Mouse (Mus musculus): ENCODE measurements around the gene Plet1. TPM values are rescaled to one million over a fixed set of nuclear protein-coding genes. Genes with fewer than 3 reads are reported as not detected.
A peak's percentile ranks its signal among the peaks of the same experiment; 100 is the strongest.

The Plet1 gene
- polyA plus RNA-seq, 2 experiments from 2014 or later, result 0.20 TPM; not detected in 1

- ATAC-seq, result no peak
These were observed 1.8 kb downstream of the Plet1 start for GRCm38 (mm10) chr9:50496151-50496505.

DNA sequence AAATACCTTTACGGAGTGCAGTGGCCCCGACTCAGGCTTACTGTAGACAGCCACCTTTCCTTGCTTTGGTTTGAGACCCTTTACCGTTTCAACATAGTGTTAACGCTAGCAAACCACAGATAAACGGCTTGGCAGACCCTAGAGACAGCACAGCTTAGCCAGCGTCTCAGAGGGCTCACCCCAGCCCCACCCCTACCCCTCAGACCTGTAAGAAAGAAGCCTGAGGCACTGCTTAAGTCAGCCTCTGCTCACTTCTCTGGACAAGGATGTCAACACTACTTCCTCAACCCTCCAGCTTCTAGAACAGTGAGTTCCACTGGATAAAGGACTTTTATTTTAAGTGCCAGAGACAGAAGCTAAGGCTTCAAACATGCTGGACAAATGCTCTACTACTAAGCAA, 2.2 kb downstream of the Plet1 start:
- ATAC-seq, result no peak

DNA sequence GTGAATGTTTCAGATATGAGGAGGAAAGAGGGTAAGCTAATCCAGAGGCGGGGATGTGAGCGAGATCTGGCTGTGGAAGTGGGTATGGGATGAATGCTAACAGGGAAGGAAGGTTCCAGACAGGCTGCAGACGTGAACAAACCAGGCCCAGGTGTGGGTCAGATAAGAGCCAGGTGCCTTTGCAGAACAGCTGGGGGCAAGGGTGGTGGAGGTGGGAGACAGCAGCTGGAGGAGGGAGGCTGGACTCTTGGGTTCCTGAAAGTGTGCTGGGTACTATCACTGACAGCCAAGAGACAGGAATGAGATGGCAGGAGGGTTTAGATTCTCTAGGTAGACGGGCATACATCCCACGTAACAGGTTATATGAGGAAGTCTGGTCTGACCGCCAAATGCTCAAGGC, 2.8 kb downstream of the Plet1 start:
- no peak for ATAC-seq

DNA sequence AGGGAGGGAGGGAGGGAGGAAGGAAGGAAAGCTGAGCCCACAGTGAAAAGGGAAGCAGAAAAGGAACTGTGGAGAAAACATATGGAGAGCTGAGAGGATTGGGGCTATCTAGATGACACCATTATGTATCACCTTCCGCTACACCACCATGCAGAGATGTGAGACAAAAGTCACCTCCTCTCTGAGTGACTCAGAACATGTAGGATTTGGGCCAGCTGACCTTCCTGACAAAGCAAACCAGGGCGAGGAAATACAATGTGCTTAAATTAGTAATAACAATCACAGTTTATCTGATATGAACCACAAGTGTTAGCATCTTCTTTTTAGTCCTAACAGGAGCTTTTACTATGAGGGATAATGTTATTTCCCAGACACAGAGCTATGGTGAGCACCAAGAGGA, 3.2 kb downstream of the Plet1 start:
- no peak for ATAC-seq

GRCm38 (mm10) chr9:50498815-50499214, 4.5 kb downstream of the Plet1 start:
- ATAC-seq, result no peak

GRCm38 (mm10) chr9:50499781-50500180, 5.5 kb downstream of the Plet1 start:
- ATAC-seq, result no peak

DNA sequence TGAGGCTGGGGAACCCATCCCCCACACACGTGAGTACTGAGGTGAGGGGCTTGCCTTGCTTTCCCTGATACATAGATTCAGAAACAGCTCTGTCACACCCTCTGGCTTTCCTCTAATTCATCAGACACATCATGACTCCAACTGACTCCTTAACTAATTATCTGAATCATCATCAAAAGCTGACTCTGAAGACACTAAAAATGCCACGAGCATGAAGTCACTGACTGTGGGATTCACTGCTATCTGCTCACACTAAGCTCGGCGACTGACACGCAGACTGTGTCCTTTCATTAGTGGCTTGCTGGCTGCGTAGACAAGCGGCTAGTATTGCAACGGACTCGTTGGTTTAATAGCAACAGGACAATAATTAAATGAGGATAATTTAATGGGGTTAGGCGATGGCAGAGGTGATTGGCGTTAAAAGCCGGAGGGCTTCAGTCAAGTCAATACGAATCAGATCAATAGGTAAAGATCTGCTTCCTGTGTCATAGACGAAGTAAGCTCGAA, 6.2 kb downstream of the Plet1 start:
- no peak for ATAC-seq

- ATAC-seq, result no peak
These were observed 6.7 kb downstream of the Plet1 start for GRCm38 (mm10) chr9:50500974-50501501.

DNA sequence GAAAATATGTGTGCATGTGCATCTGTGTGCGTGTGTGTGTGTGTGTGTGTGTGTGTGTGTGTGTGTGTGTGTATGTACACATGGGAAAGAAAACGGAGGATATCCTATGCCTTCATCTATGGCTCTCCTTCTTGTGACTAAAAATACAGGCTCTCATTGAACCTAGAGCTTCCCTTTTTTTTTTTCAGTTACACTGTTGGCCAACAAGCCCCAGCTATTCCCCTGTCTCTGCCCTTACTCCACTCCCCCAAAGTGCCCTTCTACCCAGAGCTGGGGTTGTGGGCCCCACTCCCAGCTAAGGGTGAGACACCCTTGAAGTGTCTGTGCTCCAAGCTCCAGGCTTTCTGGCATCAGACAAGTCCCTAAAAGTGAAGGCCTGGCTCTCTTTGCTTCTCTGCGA, 8.6 kb downstream of the Plet1 start:
- ATAC-seq, result no peak

DNA sequence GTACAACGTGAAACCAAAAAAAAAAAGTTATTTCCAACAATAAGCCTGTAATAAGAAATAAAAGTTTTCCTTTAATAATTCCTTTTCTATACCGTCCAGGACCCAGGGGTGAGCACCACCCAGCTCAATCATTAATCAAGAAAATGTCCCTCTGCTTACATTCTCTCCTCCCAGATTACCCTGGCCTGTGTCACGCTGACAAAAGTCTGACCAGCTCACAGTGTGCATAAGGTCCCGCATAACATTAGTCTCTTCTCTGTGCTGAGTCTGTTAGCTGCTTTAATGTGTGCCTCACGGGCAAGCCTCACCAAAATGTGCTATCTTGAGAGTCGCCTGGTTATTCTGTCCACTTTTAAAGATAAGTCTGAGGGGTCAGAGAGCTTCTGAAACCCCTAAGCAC, 11.1 kb downstream of the Plet1 start:
- no peak for ATAC-seq

DNA sequence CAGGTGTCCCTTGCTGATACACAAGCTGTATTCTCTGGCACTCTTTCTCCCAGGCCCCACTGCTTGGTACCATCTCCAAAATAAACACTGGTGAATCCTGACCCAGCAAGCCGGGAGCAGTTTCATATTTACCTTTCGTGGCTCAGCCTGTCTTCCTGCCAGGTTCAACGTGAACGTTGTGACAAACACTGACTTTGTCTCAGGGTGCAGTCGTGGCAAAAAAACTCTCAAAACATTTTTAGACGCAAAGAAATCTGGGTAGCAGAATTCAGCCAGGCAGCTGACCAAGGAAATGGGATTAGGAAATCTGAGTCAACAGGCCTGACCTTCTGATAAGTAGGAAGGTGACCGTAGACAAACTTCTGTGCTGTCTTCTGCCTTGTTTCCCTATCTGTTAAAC, 13.2 kb downstream of the Plet1 start:
- no peak for ATAC-seq

- no peak for ATAC-seq
These were observed 21.1 kb downstream of the Plet1 start for GRCm38 (mm10) chr9:50515462-50515861.

- ATAC-seq, result no peak
These were observed 24.5 kb downstream of the Plet1 start for GRCm38 (mm10) chr9:50518781-50519180.

GRCm38 (mm10) chr9:50520748-50521147, 26.4 kb downstream of the Plet1 start:
- ATAC-seq, result no peak

DNA sequence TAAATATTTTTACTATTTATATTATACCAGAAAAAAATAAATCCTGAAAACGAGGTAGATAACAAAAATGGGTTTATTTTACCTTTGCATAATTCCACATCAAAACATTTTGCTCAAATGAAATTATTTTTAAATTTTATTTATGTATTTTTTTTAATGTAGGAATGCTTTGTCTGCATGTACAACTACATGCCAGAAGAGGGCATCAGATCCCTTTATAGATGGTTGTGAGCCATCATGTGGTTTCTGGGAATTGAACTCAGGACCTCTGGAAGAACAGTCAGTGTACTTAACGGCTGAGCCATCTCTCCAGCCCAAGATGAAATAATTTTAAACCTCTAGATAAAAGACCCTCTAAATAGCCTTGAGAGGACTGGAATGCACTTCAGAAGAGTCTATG, 27.2 kb downstream of the Plet1 start:
- no peak for ATAC-seq

DNA sequence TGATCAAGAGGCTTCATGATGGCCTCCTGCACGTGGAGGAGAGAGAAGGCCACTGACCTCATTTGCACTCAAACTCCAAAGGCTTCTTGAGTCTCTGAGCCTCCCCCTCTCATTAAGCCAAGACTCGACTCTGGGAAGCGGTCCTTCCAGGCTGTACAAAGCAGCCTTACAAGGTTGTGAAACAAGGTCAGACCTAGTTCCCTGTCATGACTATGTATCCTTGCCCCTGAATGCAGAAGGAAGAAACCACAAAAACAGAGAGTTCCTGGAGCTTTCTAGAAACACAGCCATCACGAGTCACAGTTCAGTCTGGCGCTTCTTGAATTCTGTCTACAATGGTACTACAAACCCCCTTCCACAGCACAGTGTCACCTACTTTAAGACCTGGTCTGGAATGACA, 28.2 kb downstream of the Plet1 start:
- no peak for ATAC-seq

DNA sequence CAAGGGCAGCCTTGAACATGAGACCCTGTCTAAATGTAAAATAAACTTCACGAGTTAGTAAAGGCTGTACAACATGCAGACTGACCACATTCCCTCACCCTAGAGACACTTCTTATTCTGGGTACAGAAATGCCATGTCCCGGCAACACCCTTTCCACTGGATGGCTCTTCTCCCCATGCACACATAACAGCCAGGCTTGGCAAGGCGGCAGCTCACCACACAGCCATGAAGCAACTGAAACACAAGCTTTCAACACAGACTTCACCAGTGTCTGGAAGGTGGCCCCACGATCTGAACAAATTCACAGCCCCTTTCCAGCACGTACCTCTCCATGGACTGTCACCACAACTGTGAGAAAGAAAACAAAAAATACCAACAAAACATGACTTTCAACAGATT, 30.6 kb downstream of the Plet1 start:
- ATAC-seq, result no peak

DNA sequence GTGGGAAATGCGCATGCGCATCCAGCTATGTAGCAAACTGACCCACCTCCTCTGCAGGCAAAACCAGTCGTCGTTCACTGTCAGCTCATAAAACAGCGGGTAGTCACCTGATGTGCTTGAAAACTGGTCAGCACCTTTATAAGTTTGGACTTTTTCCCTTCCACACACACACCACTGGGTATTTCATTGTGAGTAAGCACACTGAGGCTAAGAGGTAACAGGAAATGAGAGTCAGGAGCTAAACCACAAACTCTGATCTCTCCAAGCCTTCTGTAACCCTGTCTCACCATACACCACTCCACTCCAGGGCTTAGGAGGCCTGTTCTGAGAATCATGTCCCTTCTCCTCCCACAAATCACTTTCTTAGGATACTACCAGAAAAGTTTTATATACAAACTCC, 31.3 kb downstream of the Plet1 start:
- no peak for ATAC-seq

DNA sequence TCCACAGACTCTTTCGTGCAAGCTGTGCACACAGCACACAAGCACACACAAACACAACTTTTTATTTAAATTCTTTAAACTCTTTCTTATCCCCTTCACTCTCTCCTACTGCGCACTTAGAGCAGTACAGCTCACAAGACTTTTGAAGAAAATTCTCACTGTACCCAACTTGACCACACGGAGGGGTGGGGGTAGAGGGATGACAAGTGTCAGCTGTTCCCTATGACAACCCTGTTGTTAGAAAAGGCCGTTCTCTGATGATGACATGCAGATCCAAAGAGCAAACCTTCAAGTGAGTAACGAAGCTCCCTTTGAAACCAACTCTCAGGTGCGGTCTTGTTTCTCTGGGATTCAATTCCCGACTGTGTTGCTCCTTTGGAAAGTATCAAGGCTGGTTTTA, 33.5 kb downstream of the Plet1 start:
- no peak for ATAC-seq

- peak; percentile 95 for ATAC-seq
These were observed 34.1 kb downstream of the Plet1 start, which contains the start of gene Pts for GRCm38 (mm10) chr9:50528293-50528892. Gene Pts (minus strand): TSS chr9:50528724.

GRCm38 (mm10) chr9:50530890-50531289, 36.6 kb downstream of the Plet1 start:
- no peak for ATAC-seq

- ATAC-seq, result peak; percentile 30
These were observed 39.0 kb downstream of the Plet1 start for GRCm38 (mm10) chr9:50533328-50533727.

DNA sequence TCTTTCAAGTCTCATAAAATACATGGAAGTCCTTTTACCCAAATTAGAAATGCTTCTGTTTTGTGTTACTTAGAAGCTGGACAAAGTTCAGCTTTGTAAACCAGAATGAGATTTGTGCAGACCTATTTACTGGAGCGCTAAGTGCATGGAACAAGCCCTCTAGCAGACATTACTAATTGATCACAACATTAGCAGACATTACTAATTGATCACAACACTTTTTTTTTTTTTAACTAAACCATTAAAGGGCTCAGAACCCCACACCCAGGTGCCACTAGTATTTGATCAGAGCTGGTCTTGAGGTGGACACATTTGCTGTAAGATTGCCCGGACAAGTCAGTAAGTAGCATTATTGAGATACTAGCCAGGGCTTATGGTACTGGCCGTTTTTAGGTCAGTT, 39.5 kb downstream of the Plet1 start:
- ATAC-seq, result no peak

- ATAC-seq, result no peak
These were observed 41.6 kb downstream of the Plet1 start for GRCm38 (mm10) chr9:50535930-50536329.

GRCm38 (mm10) chr9:50536603-50537135, 42.3 kb downstream of the Plet1 start:
- ATAC-seq, result no peak
